In the genomic region with DNA sequence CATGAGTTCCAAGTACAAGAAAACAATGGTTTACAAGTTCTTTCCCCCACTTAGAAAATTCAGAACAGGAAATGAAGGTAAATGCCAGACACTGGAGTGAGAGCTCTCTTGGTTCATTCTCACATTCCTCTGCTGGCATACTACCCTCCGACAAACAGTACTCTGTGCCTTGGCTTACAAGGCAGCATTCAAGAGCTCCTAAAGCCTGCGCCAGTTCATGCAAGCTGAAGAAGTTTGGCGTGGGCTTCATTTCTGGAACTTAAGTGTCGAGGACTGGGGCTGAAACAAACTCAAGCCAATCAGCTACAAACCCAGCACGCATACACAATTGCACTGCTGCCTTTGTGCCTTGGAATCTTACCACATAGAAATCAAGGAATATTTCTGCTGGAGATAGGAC, we compare ENCODE assay signal across 18 mouse cellular contexts.
A peak's percentile ranks its signal among the peaks of the same experiment; 100 is the strongest.
DNase-seq lines count a peak whose midpoint lies in the region; ATAC-seq and TF ChIP-seq lines count a peak whose summit lies in the region.
"Had no signal": no experiment of that assay in that cellular context is flagged by ENCODE, and none has a peak within 500 bp of the region (broad histone marks: within the 10 kb centered on the region; RNA-seq: fewer than 3 reads in every experiment).

No protein-coding gene starts in this region.

- 94% methylated on average over 5 of the region's 5 CpGs for WGBS in hindbrain, embryonic 13.5 days
- WGBS in hindbrain, embryonic 10.5 days: 92% methylated on average over 5 of the region's 5 CpGs
- WGBS in lung, adult 2 months: 60% methylated on average over 5 of the region's 5 CpGs

- H3K4me1 ChIP-seq in hindbrain, embryonic 13.5 days (replicated peaks): no peaks in the 10 kb centered on the region
- peaks cover 5% of the 10 kb centered on the region for H3K4me1 ChIP-seq in hindbrain, embryonic 10.5 days (replicated peaks)
- H3K4me1 ChIP-seq in lung, adult 2 months (ENCODE audit: control insufficient read depth, insufficient read depth, low read length): no peaks in the 10 kb centered on the region
- H3K4me1 ChIP-seq: midbrain, embryonic 12.5 days had no signal

- no peaks in the 10 kb centered on the region for H3K27me3 ChIP-seq in hindbrain, embryonic 13.5 days
- H3K27me3 ChIP-seq in hindbrain, embryonic 10.5 days (ENCODE audit: insufficient read depth, poor library complexity, severe bottlenecking): no peaks in the 10 kb centered on the region
- H3K27me3 ChIP-seq: midbrain, embryonic 12.5 days had no signal

- H3K9ac ChIP-seq in hindbrain, embryonic 13.5 days: no peak overlapping the region
- H3K9ac ChIP-seq: liver, embryonic 14.5 days; midbrain, embryonic 12.5 days had no signal

- no peak overlapping the region for H3K4me2 ChIP-seq in hindbrain, embryonic 13.5 days
- H3K4me2 ChIP-seq: midbrain, embryonic 12.5 days had no signal

- DNase-seq in hindbrain, embryonic 10.5 days (ENCODE audit: low spot score): no peak
- DNase-seq in lung, postnatal 25 days (ENCODE audit: low spot score): peak; percentile 20
- DNase-seq in lung, adult 2 months: no peak
- peak; percentile 23 for DNase-seq in Muller cell, postnatal 12 days (ENCODE audit: inconsistent ontology term)
- DNase-seq in fibroblast of lung, adult 2 months (ENCODE audit: low read depth): peak; percentile 34
- DNase-seq in right cerebral cortex, postnatal 4 days: no peak
- DNase-seq: adrenal gland, postnatal 10 days; cerebellum, adult 11 months; cerebellum, postnatal 14 days; embryo, embryonic 11 days; kidney, adult 18-20 months; kidney, postnatal 10 days; thymus, postnatal 25 days had no signal

- H3K9me3 ChIP-seq in hindbrain, embryonic 13.5 days: no peaks in the 10 kb centered on the region
- H3K9me3 ChIP-seq in hindbrain, embryonic 10.5 days: peaks cover 2% of the 10 kb centered on the region; the same call in 1 of the 2 replicates
- H3K9me3 ChIP-seq: heart, embryonic 10.5 days; midbrain, embryonic 12.5 days had no signal

- no peak for TF ChIP-seq POLR2A in lung, adult 2 months (IDR thresholded peaks at IDR 0.05; ENCODE audit: borderline replicate concordance, extremely low read depth, low read depth, low read length)

- TF ChIP-seq CTCF in lung, adult 2 months (IDR thresholded peaks at IDR 0.05; ENCODE audit: insufficient read depth, low read length): no peak

- H3K27ac ChIP-seq in hindbrain, embryonic 13.5 days: 0 out of 2 replicates have a peak overlapping the region, but pooled peaks have one; percentile 0
- H3K27ac ChIP-seq in hindbrain, embryonic 10.5 days: no peak overlapping the region
- H3K27ac ChIP-seq: heart, embryonic 10.5 days; liver, embryonic 14.5 days; macrophage; midbrain, embryonic 12.5 days had no signal

- no peak for ATAC-seq in hindbrain, embryonic 13.5 days (ENCODE audit: low FRiP score)

- no peak overlapping the region for H3K4me3 ChIP-seq in hindbrain, embryonic 13.5 days
- no peak overlapping the region for H3K4me3 ChIP-seq in hindbrain, embryonic 10.5 days
- no peak overlapping the region for H3K4me3 ChIP-seq in lung, adult 2 months (replicated peaks; ENCODE audit: extremely low read depth, low read depth, low read length)
- H3K4me3 ChIP-seq: heart, embryonic 10.5 days; midbrain, embryonic 12.5 days had no signal

- H3K36me3 ChIP-seq in hindbrain, embryonic 13.5 days: peaks cover 88% of the 10 kb centered on the region
- H3K36me3 ChIP-seq in hindbrain, embryonic 10.5 days: peaks cover 69% of the 10 kb centered on the region

Comparison
In these comparisons a context has a peak if more than half of its experiments do, and no peak if none do; other contexts are left out.
1. DNase-seq: peak in lung, postnatal 25 days (single experiment), Muller cell, postnatal 12 days (single experiment) and fibroblast of lung, adult 2 months (single experiment); none in hindbrain, embryonic 10.5 days (single experiment), lung, adult 2 months (single experiment) and right cerebral cortex, postnatal 4 days (single experiment).